In the genomic region with DNA sequence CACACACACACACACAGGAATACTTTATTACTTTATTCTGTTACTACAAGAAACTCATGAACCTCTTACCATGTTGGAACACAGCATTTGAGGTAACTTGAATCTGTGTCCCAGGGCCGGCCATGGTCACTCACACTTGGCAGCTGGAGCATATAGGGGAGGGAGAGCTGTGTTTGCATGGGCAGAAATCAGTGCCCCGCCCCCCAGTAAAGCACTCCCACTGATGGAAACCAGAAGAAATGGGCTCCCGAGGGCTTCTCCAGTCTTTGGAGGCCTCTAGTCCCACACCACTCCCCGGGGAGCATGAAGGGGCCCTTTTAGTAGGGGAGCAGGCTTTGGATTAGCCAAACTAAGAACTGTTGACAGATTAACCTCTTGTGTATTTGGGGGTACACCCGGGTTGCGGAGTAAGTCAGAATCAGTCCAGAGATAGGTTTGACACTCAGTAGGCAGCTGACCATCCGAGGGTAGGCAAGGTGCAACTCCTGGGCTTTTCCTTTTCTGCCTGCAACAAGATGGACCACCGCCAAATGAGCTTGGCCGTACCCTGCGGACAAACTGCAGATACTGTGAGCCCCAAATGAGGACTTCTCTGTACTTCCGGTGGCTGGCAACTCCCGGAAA, we compare ENCODE assay signal across 8 mouse cellular contexts.
DNase-seq lines count a peak whose midpoint lies in the region; ATAC-seq and TF ChIP-seq lines count a peak whose summit lies in the region.

No protein-coding gene starts in this region.

- no peak overlapping the region; the same call in 1 of the 2 replicates for H3K4me3 ChIP-seq in liver, embryonic 11.5 days (ENCODE audit: low read depth, low read length)
- H3K4me3 ChIP-seq in hindbrain, embryonic 15.5 days, result peak overlapping the region; percentile 31
- H3K4me3 ChIP-seq in midbrain, postnatal 0 days (ENCODE audit: low read depth, low read length), result peak overlapping the region; percentile 33

- H3K4me1 ChIP-seq in liver, embryonic 11.5 days (replicated peaks; ENCODE audit: control insufficient read depth, insufficient read depth, low read length), result peaks cover 14% of the 10 kb centered on the region
- H3K4me1 ChIP-seq in hindbrain, embryonic 15.5 days (replicated peaks), result peaks cover 14% of the 10 kb centered on the region
- H3K4me1 ChIP-seq in midbrain, postnatal 0 days (ENCODE audit: insufficient read depth, low read length), result peaks cover 5% of the 10 kb centered on the region; the same call in 1 of the 2 replicates

- no peak for ATAC-seq in liver, embryonic 11.5 days (replicated peaks; ENCODE audit: low FRiP score)
- ATAC-seq in erythroid progenitor cell, adult 5-6 weeks (replicated peaks; ENCODE audit: low FRiP score, poor library complexity, severe bottlenecking), result peak; percentile 30; the same call in 1 of the 2 replicates
- ATAC-seq in hindbrain, embryonic 15.5 days (ENCODE audit: low FRiP score, low read depth), result peak; percentile 39
- peak; percentile 35 for ATAC-seq in midbrain, postnatal 0 days (ENCODE audit: low FRiP score)

- WGBS in liver, embryonic 11.5 days, result 28% methylated on average over 12 of the region's 12 CpGs
- 18% methylated on average over 12 of the region's 12 CpGs for WGBS in hindbrain, embryonic 15.5 days
- 12% methylated on average over 12 of the region's 12 CpGs for WGBS in midbrain, postnatal 0 days

- DNase-seq in liver, embryonic 11.5 days (ENCODE audit: low spot score), result no peak
- no peak for DNase-seq in liver
- peak; percentile 26 for DNase-seq in midbrain, postnatal 0 days (ENCODE audit: low spot score)
- no peak for DNase-seq in thymus, postnatal 0 days (ENCODE audit: low spot score)
- no peak for DNase-seq in ovary, adult 18-20 months (ENCODE audit: low spot score)
- no peak for DNase-seq in gastrocnemius, postnatal 4 days (ENCODE audit: low spot score in 2 of 2)

- H3K27me3 ChIP-seq in liver, embryonic 11.5 days (replicated peaks; ENCODE audit: control insufficient read depth, insufficient read depth, low read length), result no peaks in the 10 kb centered on the region; the same call in 1 of the 2 replicates
- 0 out of 2 replicates have a peak, but pooled peaks cover 4% of the 10 kb centered on the region for H3K27me3 ChIP-seq in hindbrain, embryonic 15.5 days
- H3K27me3 ChIP-seq in midbrain, postnatal 0 days (ENCODE audit: insufficient read depth, low read length), result 0 out of 2 replicates have a peak, but pooled peaks cover 5% of the 10 kb centered on the region

- H3K36me3 ChIP-seq in liver, embryonic 11.5 days (ENCODE audit: control insufficient read depth, insufficient read depth, low read length), result no peaks in the 10 kb centered on the region
- H3K36me3 ChIP-seq in hindbrain, embryonic 15.5 days, result no peaks in the 10 kb centered on the region
- H3K36me3 ChIP-seq in midbrain, postnatal 0 days (ENCODE audit: insufficient read depth, low read length), result peaks cover 7% of the 10 kb centered on the region; the same call in 1 of the 2 replicates

- H3K9ac ChIP-seq in liver, embryonic 11.5 days (ENCODE audit: low read depth, low read length), result no peak overlapping the region
- 0 out of 2 replicates have a peak overlapping the region, but pooled peaks have one; percentile 24 for H3K9ac ChIP-seq in hindbrain, embryonic 15.5 days
- peak overlapping the region; percentile 48; the same call in 1 of the 2 replicates for H3K9ac ChIP-seq in midbrain, postnatal 0 days (replicated peaks; ENCODE audit: low read length, poor library complexity, severe bottlenecking)

- no peaks in the 10 kb centered on the region for H3K9me3 ChIP-seq in liver, embryonic 11.5 days (ENCODE audit: control insufficient read depth, low read length)
- H3K9me3 ChIP-seq in hindbrain, embryonic 15.5 days, result no peaks in the 10 kb centered on the region
- H3K9me3 ChIP-seq in midbrain, postnatal 0 days (ENCODE audit: low read length), result no peaks in the 10 kb centered on the region

- no peak overlapping the region for H3K27ac ChIP-seq in liver, embryonic 11.5 days (ENCODE audit: low read depth, low read length)
- peak overlapping the region; percentile 49; the same call in 1 of the 2 replicates for H3K27ac ChIP-seq in hindbrain, embryonic 15.5 days (replicated peaks)
- H3K27ac ChIP-seq in midbrain, postnatal 0 days (ENCODE audit: low read depth, low read length), result peak overlapping the region; percentile 52; the same call in 1 of the 2 replicates

- H3K4me2 ChIP-seq in liver, embryonic 11.5 days, result peak overlapping the region; percentile 61
- peak overlapping the region; percentile 64 for H3K4me2 ChIP-seq in hindbrain, embryonic 15.5 days
- peak overlapping the region; percentile 65 for H3K4me2 ChIP-seq in midbrain, postnatal 0 days (ENCODE audit: low read depth, low read length, poor library complexity, severe bottlenecking)

- TF ChIP-seq CTCF in midbrain, postnatal 0 days (IDR thresholded peaks at IDR 0.05), result no peak
